Mouse (Mus musculus) lung, embryonic 14.5 days (tissue): ENCODE measurements around the gene Klf1. TPM values are rescaled to one million over a fixed set of nuclear protein-coding genes. Genes with fewer than 3 reads are reported as not detected.
A peak's percentile ranks its signal among the peaks of the same experiment; 100 is the strongest.

Source experiments
- ATAC-seq: fragments of 200-750 bp; cut with Nextera tagmentation; 2 replicates; pipeline ENCODE4 v1.8.0; 2017; ENCODE audit warnings: mild to moderate bottlenecking, moderate TSS enrichment, moderate library complexity; ENCODE audit not compliant: insufficient read depth
- DNase-seq: peaks from one replicate; pipeline ENCODE4 v3.0.0-alpha.2; 2015
- H3K27ac ChIP-seq: fragments of 300-500 bp; sonication (generic); 2 replicates; pipeline ENCODE4 v1.5.1; 2014; ENCODE audit warnings: low read depth, mild to moderate bottlenecking, moderate library complexity
- H3K27me3 ChIP-seq: fragments of 300-500 bp; sonication (generic); 2 replicates; pipeline ENCODE4 v1.6.1; 2014; ENCODE audit warnings: low read length, control low read depth; ENCODE audit not compliant: insufficient read depth
- H3K36me3 ChIP-seq: fragments of 300-500 bp; sonication (generic); 2 replicates; pipeline ENCODE4 v1.6.1; 2014; ENCODE audit warnings: control low read depth; ENCODE audit not compliant: insufficient read depth
- H3K4me1 ChIP-seq: fragments of 300-500 bp; sonication (generic); 2 replicates; pipeline ENCODE4 v1.6.1; 2014; ENCODE audit warnings: antibody characterized with exemption, control low read depth; ENCODE audit not compliant: insufficient read depth
- H3K4me2 ChIP-seq: fragments of 300-500 bp; sonication (generic); 2 replicates; pipeline ENCODE4 v1.6.1; 2014; ENCODE audit warnings: mild to moderate bottlenecking
- H3K4me3 ChIP-seq: fragments of 300-500 bp; sonication (generic); 2 replicates; pipeline ENCODE4 v1.5.1; 2014; ENCODE audit warnings: low read depth, low read length
- H3K9ac ChIP-seq: fragments of 300-500 bp; sonication (generic); 2 replicates; pipeline ENCODE4 v1.6.1; 2014
- H3K9me3 ChIP-seq: fragments of 300-500 bp; sonication (generic); 2 replicates; pipeline ENCODE4 v1.6.1; 2016; ENCODE audit warnings: low read depth, low read length, control low read depth
- CTCF ChIP-seq: IDR thresholded peaks from 2 replicates; pipeline ENCODE4 v1.5.1; 2016; ENCODE audit warnings: antibody characterized with exemption, low read depth
- WGBS: fragments of 180-500 bp; shearing (Covaris S2); extraction: QIAGEN DNeasy Blood & Tissue Kit; methylation state at CpG from one replicate; pipeline ENCODE4 v1.1.7; 2014; 5-methylcytosine and 5-hydroxymethylcytosine counted together
- polyA plus RNA-seq: library from polyadenylated mRNA; unstranded; fragments of >200 nt; fragmentation: Nextera tagmentation; extraction: Ambion mirVana; gene quantifications from 2 replicates; pipeline ENCODE4 v1.2.1, GENCODE M21; 2014

Gene Klf1
- 1.8 and 1.9 TPM in 2 replicates for polyA plus RNA-seq

GRCm38 (mm10) chr8:84901752-84902151 lies at the start of gene Klf1:
TSS of gene Klf1 (plus strand) at chr8:84901928.
- DNase-seq (no peak), ATAC-seq (no peak)
- H3K9ac ChIP-seq: peak within 1 kb of the TSS; percentile 83
- WGBS: 51% methylated on average over 3 of the region's 3 CpGs
- no peaks in the 10 kb centered on the region for H3K36me3 ChIP-seq
- H3K4me2 ChIP-seq: peak within 1 kb of the TSS; percentile 98
- H3K27ac ChIP-seq: peak within 1 kb of the TSS; percentile 86
- no peaks in the 10 kb centered on the region for H3K4me1 ChIP-seq
- peak within 1 kb of the TSS; percentile 67 for H3K4me3 ChIP-seq
- no peaks in the 10 kb centered on the region for H3K9me3 ChIP-seq
- no peak for TF ChIP-seq CTCF
- no peaks in the 10 kb centered on the region for H3K27me3 ChIP-seq

- DNase-seq (no peak), ATAC-seq (peak; percentile 16; the same call in 1 of the 2 replicates)
- H3K9me3 ChIP-seq: no peaks in the 10 kb centered on the region
- WGBS: 83% methylated on average over 3 of the region's 3 CpGs
- H3K4me1 ChIP-seq: 0 out of 2 replicates have a peak, but pooled peaks cover 8% of the 10 kb centered on the region
- peaks cover 27% of the 10 kb centered on the region for H3K36me3 ChIP-seq
- no peak overlapping the region; the same call in 1 of the 2 replicates for H3K4me3 ChIP-seq
- no peak overlapping the region for H3K9ac ChIP-seq
- peak overlapping the region; percentile 7; the same call in 1 of the 2 replicates for H3K4me2 ChIP-seq
- H3K27me3 ChIP-seq: no peaks in the 10 kb centered on the region
- TF ChIP-seq CTCF: no peak
- H3K27ac ChIP-seq: no peak overlapping the region
Observed at GRCm38 (mm10) chr8:84856434-84856833, 45.3 kb upstream of the Klf1 start.

DNA sequence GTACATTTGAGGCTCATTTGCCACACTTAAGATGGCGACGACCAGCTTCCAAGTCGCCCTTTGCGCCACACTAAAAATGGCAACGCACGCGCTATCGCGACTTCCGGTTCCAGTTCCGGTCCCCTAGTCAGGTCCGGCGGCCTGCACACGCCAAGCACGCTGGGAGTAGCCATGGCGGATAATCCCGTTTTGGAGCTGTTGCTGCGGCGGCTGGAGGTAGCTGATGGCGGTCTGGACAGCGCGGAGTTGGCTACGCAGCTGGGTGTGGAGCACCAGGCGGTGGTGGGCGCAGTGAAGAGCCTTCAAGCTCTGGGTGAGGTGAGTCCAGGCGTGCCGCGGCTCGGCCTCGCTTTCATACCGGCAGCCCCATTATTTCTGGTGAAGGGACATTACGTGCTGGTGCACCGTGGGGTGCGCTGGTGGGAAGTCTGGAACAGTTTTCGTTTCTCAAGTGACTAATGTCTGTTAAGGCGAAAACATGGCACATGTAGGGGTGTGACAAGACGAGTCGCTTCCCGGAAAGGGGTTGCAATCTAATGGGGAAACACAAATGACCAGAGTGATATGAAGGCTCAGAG lies 44.8 kb upstream of the Klf1 start, which contains the start of gene Farsa:
Gene Farsa, plus strand, starts transcription at position 126 of the 578 bp plus-strand sequence.
- H3K27ac ChIP-seq: peak within 1 kb of the TSS; percentile 75
- no peak for TF ChIP-seq CTCF
- H3K4me2 ChIP-seq: peak within 1 kb of the TSS; percentile 65

GRCm38 (mm10) chr8:84871376-84872308 lies 30.1 kb upstream of the Klf1 start, which contains the start of gene Syce2:
TSS of gene Syce2 (plus strand) at chr8:84872111.
- WGBS: 12% methylated on average over 44 of the region's 46 CpGs
- ATAC-seq (peak; percentile 74), DNase-seq (peak; percentile 86)
- Histone ChIP-seq H3K27ac (no peak within 1 kb of the TSS), H3K36me3 (peaks cover 33% of the 10 kb centered on the region), H3K4me3 (peak within 1 kb of the TSS; percentile 49), H3K4me2 (peak within 1 kb of the TSS; percentile 99), H3K9ac (peak within 1 kb of the TSS; percentile 61), H3K27me3 (no peaks in the 10 kb centered on the region), H3K4me1 (peaks cover 8% of the 10 kb centered on the region), H3K9me3 (no peaks in the 10 kb centered on the region)
- TF ChIP-seq CTCF: peak; percentile 47

More for the DNA sequence above, 44.8 kb upstream of the Klf1 start, which contains the start of gene Farsa:
- Histone ChIP-seq H3K4me3 (peak within 1 kb of the TSS; percentile 92), H3K9ac (peak within 1 kb of the TSS; percentile 92), H3K36me3 (peaks cover 32% of the 10 kb centered on the region), H3K9me3 (no peaks in the 10 kb centered on the region), H3K27me3 (no peaks in the 10 kb centered on the region), H3K4me1 (0 out of 2 replicates have a peak, but pooled peaks cover 8% of the 10 kb centered on the region)
- DNase-seq (peak; percentile 99), ATAC-seq (peak; percentile 96)
- WGBS: under 1% methylated on average over 39 of the region's 39 CpGs

DNA sequence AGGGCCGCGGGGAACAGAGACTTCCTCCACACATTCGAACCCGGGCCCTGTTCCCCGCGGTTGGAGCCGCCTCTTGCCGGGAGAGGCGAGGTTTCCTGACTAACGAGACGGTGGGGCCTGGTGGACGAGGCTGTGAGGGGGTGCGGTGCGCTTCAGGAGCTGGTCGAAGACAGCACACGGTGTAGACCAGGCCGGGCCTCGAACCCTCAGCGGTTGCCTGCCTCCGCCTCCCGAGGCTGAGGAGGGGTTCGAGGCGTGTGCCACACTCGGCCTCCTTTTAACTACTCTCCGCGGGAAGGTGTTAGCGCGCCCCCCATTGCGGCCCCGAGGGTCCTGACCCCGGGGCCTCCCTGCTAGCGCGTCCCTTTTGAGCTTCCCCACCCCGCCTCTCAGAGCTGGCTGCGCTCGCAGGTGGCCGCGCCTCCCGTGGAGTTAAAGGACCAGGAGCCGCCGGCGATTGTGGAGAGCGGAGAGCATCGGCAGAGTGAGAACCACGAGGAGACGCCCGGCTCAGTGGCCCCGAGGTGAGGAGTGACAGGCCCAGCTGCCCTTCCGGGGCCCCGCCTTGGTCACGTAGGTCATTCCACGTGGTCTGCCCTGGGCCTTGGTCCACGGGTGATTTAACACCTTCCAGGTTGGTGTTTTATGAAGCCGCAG lies 29.3 kb upstream of the Klf1 start:
- Histone ChIP-seq H3K9me3 (no peaks in the 10 kb centered on the region), H3K4me2 (peak overlapping the region; percentile 99), H3K4me1 (peaks cover 8% of the 10 kb centered on the region), H3K36me3 (peaks cover 25% of the 10 kb centered on the region), H3K27ac (no peak overlapping the region), H3K27me3 (no peaks in the 10 kb centered on the region), H3K9ac (peak overlapping the region; percentile 61), H3K4me3 (peak overlapping the region; percentile 49)
- WGBS: 2% methylated on average over 54 of the region's 54 CpGs
- no peak for TF ChIP-seq CTCF
- DNase-seq (peak; percentile 61), ATAC-seq (peak; percentile 76)

DNA sequence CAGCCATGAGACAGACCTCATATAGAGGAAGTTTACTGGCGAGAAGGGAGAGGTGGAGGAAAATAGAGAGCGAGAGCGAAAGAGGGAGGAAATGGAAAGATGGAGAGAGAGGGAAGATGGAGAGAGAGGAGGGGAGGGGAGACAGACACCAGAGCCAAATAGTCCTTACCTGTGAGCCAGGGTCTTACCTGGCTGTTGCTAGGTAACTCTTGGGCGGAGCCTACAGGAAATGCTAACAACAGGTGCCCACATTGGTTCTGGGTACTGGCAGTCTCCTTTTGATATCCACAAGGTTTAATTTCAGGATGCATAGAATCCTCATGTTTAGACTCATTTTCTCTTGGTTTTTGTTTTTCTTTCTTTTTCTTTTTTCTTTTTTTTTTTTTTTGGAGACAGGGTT lies 28.7 kb upstream of the Klf1 start:
- DNase-seq (peak; percentile 45), ATAC-seq (no peak)
- Histone ChIP-seq H3K4me1 (peaks cover 8% of the 10 kb centered on the region), H3K27ac (no peak overlapping the region), H3K36me3 (peaks cover 19% of the 10 kb centered on the region), H3K4me2 (peak overlapping the region; percentile 99), H3K4me3 (peak overlapping the region; percentile 49), H3K9ac (peak overlapping the region; percentile 61; the same call in 1 of the 2 replicates), H3K27me3 (no peaks in the 10 kb centered on the region), H3K9me3 (no peaks in the 10 kb centered on the region)
- WGBS: 53% methylated on average over 4 of the region's 4 CpGs
- no peak for TF ChIP-seq CTCF
